Mouse (Mus musculus): ENCODE data around the gene Bpifb2. TPM values are rescaled to one million over a fixed set of nuclear protein-coding genes. Genes with fewer than 3 reads are reported as not detected.

Gene Bpifb2
- polyA plus RNA-seq, 2 experiments, result 0.09 TPM; not detected in 1

DNA sequence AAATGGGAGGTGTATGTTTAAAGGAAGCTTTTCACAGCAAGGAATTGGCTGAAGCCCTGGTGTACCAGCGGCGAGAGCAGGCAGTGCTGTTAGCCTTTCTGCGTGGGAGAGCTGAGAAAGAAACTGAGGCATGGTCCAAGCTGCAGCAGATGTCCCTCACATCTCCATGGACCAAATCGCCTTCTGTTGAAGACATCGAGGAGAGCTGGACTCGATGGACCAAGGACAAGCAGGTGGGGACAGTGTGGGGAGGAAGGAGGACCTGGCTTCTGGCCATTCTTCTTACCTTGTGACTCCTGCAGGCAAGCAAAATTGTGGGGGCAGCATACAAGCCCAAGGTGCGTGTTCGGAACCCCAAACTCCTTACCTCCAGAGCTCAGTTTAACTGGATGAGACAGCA, 32.0 kb upstream of the Bpifb2 start:
- H3K27ac ChIP-seq (replicated peaks; ENCODE audit: low read depth, low read length), result no peak overlapping the region
- no peak for TF ChIP-seq POLR2A (IDR thresholded peaks at IDR 0.05; ENCODE audit: borderline replicate concordance, extremely low read depth, insufficient read depth, insufficient read length)
- H3K4me2 ChIP-seq (replicated peaks; ENCODE audit: low read depth, low read length, severe bottlenecking), result no peak overlapping the region
- no peaks in the 10 kb centered on the region for H3K36me3 ChIP-seq (ENCODE audit: control insufficient read depth, insufficient read depth, low read length)
- no peak overlapping the region for H3K4me3 ChIP-seq (replicated peaks; ENCODE audit: low read length)
- no peaks in the 10 kb centered on the region for H3K4me1 ChIP-seq (ENCODE audit: control insufficient read depth, insufficient read depth, low read length)
- ATAC-seq (ENCODE audit: low FRiP score, low read depth) (no peak), DNase-seq (ENCODE audit: low spot score) (no peak)
- H3K27me3 ChIP-seq (ENCODE audit: control insufficient read depth, insufficient read depth, low read length), result no peaks in the 10 kb centered on the region
- H3K9me3 ChIP-seq (ENCODE audit: control insufficient read depth, low read length), result no peaks in the 10 kb centered on the region
- 83% methylated on average over 8 of the region's 8 CpGs for WGBS
- H3K9ac ChIP-seq (ENCODE audit: low read depth, low read length, severe bottlenecking), result no peak overlapping the region

DNA sequence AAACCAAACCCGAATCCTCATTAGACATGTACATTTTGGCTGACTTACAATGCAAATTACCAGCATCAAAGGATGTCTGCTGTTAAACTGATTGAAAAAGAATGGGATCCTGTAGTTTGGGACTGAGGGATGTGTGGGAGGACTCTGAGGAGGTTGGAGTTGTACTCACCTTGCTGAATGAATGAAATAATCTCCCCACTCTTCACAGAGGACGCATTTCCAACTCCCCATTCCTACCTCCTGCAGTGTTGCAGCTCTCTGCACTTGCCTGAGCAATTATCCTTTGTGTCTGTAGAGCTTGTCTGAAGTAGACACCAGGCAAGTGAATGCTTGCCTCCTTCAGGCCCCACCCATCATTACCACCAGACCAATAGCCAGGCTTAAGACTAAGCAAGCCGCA, 26.5 kb upstream of the Bpifb2 start:
- DNase-seq (ENCODE audit: low spot score), result no peak
- ATAC-seq (ENCODE audit: low FRiP score, low read depth), result no peak
- no peak for TF ChIP-seq POLR2A (IDR thresholded peaks at IDR 0.05; ENCODE audit: borderline replicate concordance, extremely low read depth, insufficient read depth, insufficient read length)
- no peak overlapping the region for H3K9ac ChIP-seq (ENCODE audit: low read depth, low read length, severe bottlenecking)
- H3K27ac ChIP-seq (replicated peaks; ENCODE audit: low read depth, low read length), result no peak overlapping the region
- H3K4me1 ChIP-seq (ENCODE audit: control insufficient read depth, insufficient read depth, low read length), result no peaks in the 10 kb centered on the region
- H3K4me2 ChIP-seq (replicated peaks; ENCODE audit: low read depth, low read length, severe bottlenecking), result no peak overlapping the region
- no peaks in the 10 kb centered on the region for H3K9me3 ChIP-seq (ENCODE audit: control insufficient read depth, low read length)
- WGBS, result 78% methylated on average over 3 of the region's 3 CpGs
- H3K4me3 ChIP-seq (replicated peaks; ENCODE audit: low read length), result no peak overlapping the region
- no peaks in the 10 kb centered on the region for H3K36me3 ChIP-seq (ENCODE audit: control insufficient read depth, insufficient read depth, low read length)
- H3K27me3 ChIP-seq (ENCODE audit: control insufficient read depth, insufficient read depth, low read length), result no peaks in the 10 kb centered on the region

GRCm38 (mm10) chr2:153850351-153851029, 24.4 kb upstream of the Bpifb2 start:
- no peak overlapping the region for H3K4me2 ChIP-seq (replicated peaks; ENCODE audit: low read depth, low read length, severe bottlenecking)
- WGBS, result 91% methylated on average over 6 of the region's 6 CpGs
- no peaks in the 10 kb centered on the region for H3K9me3 ChIP-seq (ENCODE audit: control insufficient read depth, low read length)
- no peaks in the 10 kb centered on the region for H3K4me1 ChIP-seq (ENCODE audit: control insufficient read depth, insufficient read depth, low read length)
- H3K36me3 ChIP-seq (ENCODE audit: control insufficient read depth, insufficient read depth, low read length), result no peaks in the 10 kb centered on the region
- ATAC-seq (ENCODE audit: low FRiP score, low read depth) (no peak), DNase-seq (ENCODE audit: low spot score) (no peak)
- no peak for TF ChIP-seq POLR2A (IDR thresholded peaks at IDR 0.05; ENCODE audit: borderline replicate concordance, extremely low read depth, insufficient read depth, insufficient read length)
- no peak overlapping the region for H3K4me3 ChIP-seq (replicated peaks; ENCODE audit: low read length)
- no peak overlapping the region for H3K9ac ChIP-seq (ENCODE audit: low read depth, low read length, severe bottlenecking)
- no peak overlapping the region for H3K27ac ChIP-seq (replicated peaks; ENCODE audit: low read depth, low read length)
- no peaks in the 10 kb centered on the region for H3K27me3 ChIP-seq (ENCODE audit: control insufficient read depth, insufficient read depth, low read length)

DNA sequence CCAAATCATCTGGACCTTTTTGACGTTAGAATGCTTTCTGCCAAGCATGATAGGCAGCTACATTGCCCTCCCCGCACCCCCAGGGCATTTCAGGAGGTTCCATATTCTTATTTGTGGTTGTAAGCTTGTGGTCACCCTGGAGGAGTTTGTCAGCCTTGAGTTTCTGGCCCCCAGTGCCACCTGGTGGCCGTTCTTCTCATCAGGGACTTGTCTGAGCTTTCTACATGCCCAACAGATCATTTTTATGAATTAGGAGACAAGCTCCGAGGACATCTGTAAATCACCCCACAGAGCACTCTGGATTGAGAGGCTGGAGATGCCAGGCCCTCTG, 23.9 kb upstream of the Bpifb2 start:
- no peaks in the 10 kb centered on the region for H3K27me3 ChIP-seq (ENCODE audit: control insufficient read depth, insufficient read depth, low read length)
- no peaks in the 10 kb centered on the region for H3K36me3 ChIP-seq (ENCODE audit: control insufficient read depth, insufficient read depth, low read length)
- TF ChIP-seq POLR2A (IDR thresholded peaks at IDR 0.05; ENCODE audit: borderline replicate concordance, extremely low read depth, insufficient read depth, insufficient read length), result no peak
- no peaks in the 10 kb centered on the region for H3K9me3 ChIP-seq (ENCODE audit: control insufficient read depth, low read length)
- H3K4me2 ChIP-seq (replicated peaks; ENCODE audit: low read depth, low read length, severe bottlenecking), result no peak overlapping the region
- H3K4me1 ChIP-seq (ENCODE audit: control insufficient read depth, insufficient read depth, low read length), result no peaks in the 10 kb centered on the region
- no peak overlapping the region for H3K9ac ChIP-seq (ENCODE audit: low read depth, low read length, severe bottlenecking)
- ATAC-seq (ENCODE audit: low FRiP score, low read depth) (no peak), DNase-seq (ENCODE audit: low spot score) (no peak)
- no peak overlapping the region for H3K4me3 ChIP-seq (replicated peaks; ENCODE audit: low read length)
- H3K27ac ChIP-seq (replicated peaks; ENCODE audit: low read depth, low read length), result no peak overlapping the region
- WGBS, result 52% methylated on average over 4 of the region's 4 CpGs

GRCm38 (mm10) chr2:153853544-153853943, 21.3 kb upstream of the Bpifb2 start:
- no peak for TF ChIP-seq POLR2A (IDR thresholded peaks at IDR 0.05; ENCODE audit: borderline replicate concordance, extremely low read depth, insufficient read depth, insufficient read length)
- peak; percentile 53; the same call in 1 of the 2 replicates for ATAC-seq (ENCODE audit: low FRiP score, low read depth)

More at GRCm38 (mm10) chr2:153853544-153853943, 21.3 kb upstream of the Bpifb2 start:
- Histone ChIP-seq H3K4me3 (replicated peaks; ENCODE audit: low read length) (no peak overlapping the region), H3K36me3 (ENCODE audit: control insufficient read depth, insufficient read depth, low read length) (no peaks in the 10 kb centered on the region), H3K9ac (ENCODE audit: low read depth, low read length, severe bottlenecking) (no peak overlapping the region), H3K4me2 (replicated peaks; ENCODE audit: low read depth, low read length, severe bottlenecking) (no peak overlapping the region), H3K4me1 (ENCODE audit: control insufficient read depth, insufficient read depth, low read length) (no peaks in the 10 kb centered on the region), H3K27me3 (ENCODE audit: control insufficient read depth, insufficient read depth, low read length) (no peaks in the 10 kb centered on the region), H3K27ac (replicated peaks; ENCODE audit: low read depth, low read length) (no peak overlapping the region), H3K9me3 (ENCODE audit: control insufficient read depth, low read length) (no peaks in the 10 kb centered on the region)
- DNase-seq (ENCODE audit: low spot score), result no peak
- 21% methylated on average over 5 of the region's 5 CpGs for WGBS

All from limb, embryonic 14.5 days (tissue).